Mouse (Mus musculus) brain, embryonic 14.5 days (tissue): ENCODE measurements around the gene Zc3h14.

Source experiments
- CTCF ChIP-seq: fragments of 200-500 bp; IDR thresholded peaks from 2 replicates; pipeline ENCODE4 v1.5.1; 2012; ENCODE audit warnings: inconsistent platforms, mild to moderate bottlenecking, moderate library complexity, borderline replicate concordance; ENCODE audit not compliant: insufficient read depth, insufficient read length; ENCODE audit errors: extremely low read depth
- POLR2A ChIP-seq: fragments of 200-500 bp; IDR thresholded peaks from 2 replicates; pipeline ENCODE4 v1.6.1; 2012; ENCODE audit warnings: mild to moderate bottlenecking, inconsistent platforms, borderline replicate concordance; ENCODE audit not compliant: poor library complexity, insufficient read depth, insufficient read length, severe bottlenecking; ENCODE audit errors: extremely low read depth

DNA sequence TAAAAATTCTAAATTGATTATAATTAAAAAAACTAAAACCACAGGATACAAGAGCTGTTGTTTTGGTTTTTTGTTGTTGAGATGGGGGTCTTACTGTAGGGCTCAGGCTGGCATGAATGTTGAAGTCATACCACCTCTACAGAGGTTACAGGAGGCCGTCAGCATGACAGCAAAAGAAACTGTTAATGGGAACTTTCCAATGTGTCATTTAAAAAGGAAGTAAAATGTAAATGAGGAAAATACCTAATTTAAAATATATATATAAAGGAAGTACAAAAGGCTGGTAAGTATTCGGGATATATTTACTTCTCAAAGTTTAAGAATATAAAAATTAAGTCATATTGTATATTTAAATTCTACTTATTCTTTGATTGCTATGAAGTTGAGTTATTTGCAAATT lies 88.7 kb downstream of the Zc3h14 start:
- TF ChIP-seq CTCF (no peak), POLR2A (no peak)
